Mouse (Mus musculus) heart, postnatal 0 days (tissue): ENCODE measurements around the gene Mindy4b-ps.

ENCODE experiments used
- CTCF ChIP-seq: IDR thresholded peaks from 2 replicates; pipeline ENCODE4 v1.5.1; 2016; ENCODE audit warnings: antibody characterized with exemption, control low read depth, low read depth
- EP300 ChIP-seq: IDR thresholded peaks from 2 replicates; pipeline ENCODE4 v1.6.1; 2016; ENCODE audit warnings: antibody characterized with exemption, low read depth

- TF ChIP-seq CTCF: no peak
- no peak for TF ChIP-seq EP300
These were observed 4.2 kb upstream of the Mindy4b-ps start for GRCm38 (mm10) chr3:58826266-58826665.
